Mouse (Mus musculus): Measurements from ENCODE around the gene Hoxd9.
A peak's percentile ranks its signal among the peaks of the same experiment; 100 is the strongest.

Gene Hoxd9

DNA sequence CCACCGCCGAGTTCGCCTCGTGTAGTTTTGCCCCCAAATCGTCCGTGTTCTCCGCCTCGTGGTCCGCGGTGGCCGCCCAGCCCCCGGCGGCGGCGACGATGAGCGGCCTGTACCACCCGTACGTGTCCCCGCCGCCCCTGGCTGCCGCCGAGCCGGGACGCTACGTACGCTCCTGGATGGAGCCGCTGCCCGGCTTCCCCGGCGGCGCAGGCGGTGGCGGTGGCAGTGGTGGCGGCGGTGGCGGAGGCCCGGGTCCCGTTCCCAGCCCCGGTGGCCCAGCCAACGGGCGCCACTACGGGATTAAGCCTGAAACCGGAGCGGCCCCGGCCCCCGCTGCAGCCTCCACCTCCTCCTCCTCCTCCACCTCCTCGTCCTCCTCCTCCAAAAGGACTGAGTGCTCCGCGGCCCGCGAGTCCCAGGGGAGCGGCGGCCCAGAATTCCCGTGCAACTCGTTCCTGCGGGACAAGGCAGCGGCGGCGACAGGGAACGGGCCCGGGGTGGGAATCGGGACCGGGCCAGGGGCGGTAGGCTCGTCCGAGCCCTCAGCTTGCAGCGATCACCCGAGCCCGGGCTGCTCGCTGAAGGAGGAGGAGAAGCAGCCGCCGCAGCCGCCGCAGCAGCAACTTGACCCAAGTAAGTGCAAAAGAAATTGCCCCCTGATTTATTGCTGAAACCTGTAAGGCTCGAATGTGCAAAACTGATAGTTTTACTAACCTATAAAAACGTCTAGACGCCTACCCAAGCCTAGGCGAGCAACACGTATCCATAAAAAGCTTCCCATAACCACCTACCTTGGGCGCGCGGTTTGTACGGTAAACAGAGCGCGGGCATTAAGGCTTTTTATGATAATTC lies 900 bp downstream of the Hoxd9 start:
- DNase-seq (ENCODE audit: low spot score) = no peak

- no peak for DNase-seq (ENCODE audit: low spot score)
These were observed 1.5 kb downstream of the Hoxd9 start for GRCm38 (mm10) chr2:74699053-74699430.

DNA sequence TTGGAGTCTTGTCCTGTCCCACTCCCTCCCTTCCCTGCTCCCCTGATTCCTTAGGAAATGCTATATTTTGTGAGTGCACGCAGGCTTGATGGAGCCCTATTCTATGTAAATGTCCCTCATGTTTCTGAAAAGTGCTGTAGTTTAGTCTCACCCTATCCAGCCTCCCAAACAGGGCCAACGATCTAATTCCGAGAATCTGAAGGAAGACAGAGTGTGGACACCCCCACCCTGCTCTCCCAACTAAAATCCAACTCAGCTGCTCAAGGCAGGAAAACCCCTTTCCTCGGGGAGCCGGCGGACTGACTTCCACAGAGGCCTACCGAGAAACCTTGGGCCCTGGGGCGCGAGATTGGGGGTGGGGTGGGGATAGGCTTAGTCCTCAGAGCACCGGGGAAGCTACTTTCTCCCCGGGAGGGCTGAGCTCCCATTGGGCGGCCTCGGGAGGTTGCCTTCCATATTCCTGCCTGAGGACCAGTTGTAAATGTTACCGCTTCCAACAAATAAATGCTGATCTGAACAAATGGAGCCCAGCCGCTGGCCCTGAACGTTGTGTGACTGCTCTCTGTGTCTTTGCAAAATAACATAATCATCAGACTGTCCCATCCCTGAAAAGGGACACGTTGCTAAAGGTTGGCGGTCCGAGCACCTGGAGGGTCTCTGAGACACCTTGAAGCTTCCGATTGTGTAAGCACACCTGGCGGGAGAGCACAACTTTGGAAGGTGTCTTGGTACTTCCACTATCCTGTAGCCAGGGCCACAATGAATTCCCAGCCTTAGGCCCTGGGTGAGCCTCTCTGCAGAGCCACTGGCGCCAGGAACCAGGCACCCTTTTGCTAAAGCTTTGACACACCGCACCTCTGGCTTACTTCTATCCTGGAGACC lies 2.4 kb downstream of the Hoxd9 start:
- no peak for DNase-seq (ENCODE audit: low spot score)

DNA sequence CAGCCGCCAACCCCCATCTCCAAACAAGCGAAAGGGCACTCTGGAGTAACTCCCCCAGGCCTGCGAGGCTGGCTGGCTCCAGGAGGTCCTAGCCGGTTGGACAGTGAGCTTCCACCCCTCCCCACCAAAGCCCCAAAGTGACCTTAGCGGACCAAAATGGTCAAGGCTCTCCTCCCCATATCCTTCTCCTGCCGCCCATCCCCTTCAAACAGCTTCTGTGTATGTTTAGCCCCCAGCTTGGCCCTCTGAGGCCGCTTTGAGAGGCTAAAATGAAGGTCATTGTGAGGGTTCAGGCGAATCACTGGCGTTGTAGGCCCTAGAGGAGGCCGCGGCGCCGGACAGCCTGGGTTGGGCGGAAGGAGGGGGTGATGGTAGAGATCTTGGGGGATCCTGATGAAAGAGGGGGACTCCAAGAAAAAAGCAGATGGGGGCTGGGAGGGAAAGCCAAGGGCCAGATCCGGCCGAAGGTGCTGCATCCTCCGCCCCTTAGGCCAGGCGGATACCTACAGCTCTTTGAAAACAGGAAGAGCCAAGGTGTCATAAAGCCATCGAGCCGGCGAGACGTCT lies 3.1 kb downstream of the Hoxd9 start:
- no peak for DNase-seq (ENCODE audit: low spot score)

DNA sequence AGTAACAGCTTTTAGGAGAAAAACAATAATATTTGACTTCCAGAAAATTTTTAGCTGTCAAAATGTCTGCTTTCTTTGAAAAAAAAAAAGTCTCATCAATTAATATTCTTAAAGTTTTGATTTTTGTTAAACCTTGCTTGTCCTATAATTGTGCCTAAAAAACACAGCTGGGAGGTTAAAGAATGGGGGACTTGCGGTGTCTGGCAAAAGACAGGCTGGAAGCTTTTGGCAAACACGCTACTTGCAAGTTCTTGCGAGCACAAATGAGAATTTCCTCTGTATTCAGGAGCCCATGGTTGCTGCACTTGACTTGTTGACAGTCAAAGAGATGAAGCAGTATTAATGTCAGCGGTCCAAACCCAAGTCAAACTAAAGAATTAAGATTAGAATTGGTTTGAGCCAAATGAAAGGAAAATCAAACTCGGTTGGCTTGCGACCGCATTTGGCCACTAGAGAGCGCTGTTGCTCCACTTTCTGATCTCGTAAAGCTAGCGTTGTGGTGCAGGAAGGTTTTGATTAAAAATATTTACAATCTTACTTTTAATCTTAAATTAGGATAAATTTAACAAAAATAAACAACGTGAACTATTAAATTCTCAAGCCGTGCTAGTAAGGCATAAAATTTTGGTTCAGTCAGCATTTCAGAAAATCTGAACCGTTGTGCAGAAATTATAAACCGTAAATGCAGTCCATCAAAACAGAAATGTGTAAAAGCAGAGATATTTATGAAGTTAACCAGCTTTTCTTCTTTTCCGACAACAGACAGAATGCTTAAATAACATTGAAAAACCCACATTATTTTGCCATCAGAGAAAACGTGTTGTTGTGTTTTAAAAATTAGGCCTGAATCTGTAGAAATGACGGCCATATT lies 4.7 kb downstream of the Hoxd9 start:
- peak; percentile 89 for DNase-seq (ENCODE audit: low spot score)

DNA sequence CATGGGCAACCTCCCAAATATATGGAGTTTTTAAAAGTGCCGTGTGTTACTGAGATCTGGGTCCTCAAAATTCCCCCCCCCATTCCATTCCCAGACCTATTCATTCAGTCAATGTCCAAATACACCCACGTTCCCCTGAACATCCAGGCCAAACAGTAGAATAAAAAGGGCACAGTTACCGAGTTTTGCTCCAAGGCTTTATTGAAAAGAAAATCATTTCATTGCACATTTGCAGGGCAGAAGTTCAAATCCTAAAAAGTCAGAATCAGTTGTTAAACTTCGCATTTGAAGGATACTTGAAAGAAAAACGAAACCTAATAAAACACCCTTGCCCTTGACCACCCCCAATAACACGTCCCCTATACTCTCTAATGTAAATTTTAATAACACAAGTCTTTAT lies 5.3 kb downstream of the Hoxd9 start:
- DNase-seq (ENCODE audit: low spot score) = no peak

- no peak for DNase-seq (ENCODE audit: low spot score)
These were observed 5.8 kb downstream of the Hoxd9 start for GRCm38 (mm10) chr2:74703317-74703716.

GRCm38 (mm10) chr2:74703720-74704392 lies 6.3 kb downstream of the Hoxd9 start:
- no peak for DNase-seq (ENCODE audit: low spot score)

DNA sequence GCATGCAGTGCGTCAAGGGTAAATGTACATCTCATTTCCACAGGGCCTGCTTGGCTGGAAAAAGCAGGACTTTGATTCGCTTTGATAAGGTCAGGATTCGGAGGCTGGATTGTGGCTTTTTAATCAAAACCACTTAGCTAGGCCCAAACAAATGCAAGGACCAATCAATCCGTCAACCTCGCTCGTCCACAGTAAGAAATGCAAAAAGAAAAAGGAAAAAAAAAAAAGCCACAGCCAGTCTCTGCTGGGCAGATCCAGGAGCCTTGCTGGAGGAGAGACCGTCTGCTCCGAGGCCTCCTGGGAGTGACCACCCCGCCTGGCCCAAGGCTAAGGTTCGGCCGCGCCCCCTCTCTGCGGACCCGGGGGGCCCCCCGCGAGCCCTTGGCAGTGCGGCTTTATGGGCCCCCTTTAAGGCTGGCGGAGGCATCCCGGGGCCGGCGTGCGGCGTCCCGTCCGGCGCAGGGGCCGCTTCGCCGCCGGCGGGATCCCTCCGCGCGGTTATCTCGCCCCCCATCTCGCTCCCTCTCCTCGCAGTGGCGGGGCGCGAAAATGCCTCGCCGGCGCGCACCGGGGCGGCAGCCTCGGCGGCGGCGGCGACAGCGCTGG lies 7.0 kb downstream of the Hoxd9 start, which contains the start of gene Hoxd8:
Gene Hoxd8 (plus strand): TSS at position 223 of the 606 bp plus-strand sequence.
- DNase-seq (ENCODE audit: low spot score) = peak; percentile 71

- DNase-seq (ENCODE audit: low spot score) = no peak
These were observed 7.5 kb downstream of the Hoxd9 start for GRCm38 (mm10) chr2:74704999-74705466.

- no peak for DNase-seq (ENCODE audit: low spot score)
These were observed 8.1 kb downstream of the Hoxd9 start for GRCm38 (mm10) chr2:74705467-74706089.

GRCm38 (mm10) chr2:74706393-74706960 lies 8.9 kb downstream of the Hoxd9 start:
- no peak for DNase-seq (ENCODE audit: low spot score)

GRCm38 (mm10) chr2:74707599-74707998 lies 10.1 kb downstream of the Hoxd9 start:
- no peak for DNase-seq (ENCODE audit: low spot score)

DNA sequence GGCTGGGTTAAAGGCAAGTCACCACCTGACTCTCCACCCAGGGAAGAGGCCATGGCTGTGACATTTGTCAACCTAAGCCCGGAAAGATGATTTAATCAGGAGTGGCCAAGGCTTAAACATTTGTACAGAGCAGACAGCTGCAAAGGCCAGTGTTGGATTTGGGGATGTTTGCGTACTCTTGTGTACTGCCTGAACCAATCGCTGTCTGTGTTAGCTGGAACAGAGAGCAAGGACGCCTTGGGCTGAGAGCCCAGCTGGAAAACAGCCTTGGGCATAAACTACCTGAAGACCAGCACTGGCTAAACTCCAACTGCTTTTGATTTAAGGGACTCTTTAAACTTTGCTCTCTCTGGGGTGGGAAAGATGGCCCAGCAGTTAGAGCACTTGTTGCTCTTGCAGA lies 11.1 kb downstream of the Hoxd9 start:
- DNase-seq (ENCODE audit: low spot score) = no peak

- no peak for DNase-seq (ENCODE audit: low spot score)
These were observed 12.2 kb downstream of the Hoxd9 start for GRCm38 (mm10) chr2:74709465-74710419.

DNA sequence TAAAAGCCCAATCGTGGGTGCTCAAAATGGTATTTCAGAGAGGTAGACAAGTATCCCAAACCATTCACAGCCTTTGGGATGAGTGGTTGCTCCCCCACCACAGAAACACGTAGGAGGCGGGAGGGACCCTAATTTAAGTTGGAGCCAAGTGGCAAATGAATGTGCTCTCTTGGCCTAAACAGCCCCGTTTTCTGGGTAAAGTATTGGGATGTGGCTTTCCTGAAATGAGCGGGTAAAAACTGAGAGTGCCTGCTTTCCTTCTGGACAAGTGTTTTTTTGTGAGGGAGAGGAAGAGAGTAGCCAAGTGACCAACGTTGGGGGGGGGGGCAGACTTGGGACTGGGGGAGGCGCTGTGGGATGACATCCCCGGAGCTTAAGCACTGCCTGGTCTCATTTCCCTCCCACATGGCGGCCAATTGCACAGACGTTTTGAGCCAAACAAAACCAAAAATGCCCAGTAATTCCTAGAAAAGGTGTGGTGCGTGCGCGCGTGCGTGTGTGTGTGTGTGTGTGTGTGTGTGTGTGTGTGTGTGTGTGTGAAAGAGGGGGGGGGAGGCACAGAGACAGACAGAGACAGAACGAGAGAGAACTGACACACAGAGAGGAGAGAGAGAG lies 13.5 kb downstream of the Hoxd9 start:
- no peak for DNase-seq (ENCODE audit: low spot score)

- no peak for DNase-seq (ENCODE audit: low spot score)
These were observed 14.4 kb downstream of the Hoxd9 start, which contains the start of the genes Hoxd3 and Hoxd4 for GRCm38 (mm10) chr2:74711721-74712621. Hoxd3 (plus strand) TSS chr2:74711927. Hoxd4 (plus strand) TSS chr2:74711929.
